Mouse (Mus musculus) megakaryocyte, embryonic 14.5 days (primary cell): ENCODE data around the gene Trub2. TPM values are rescaled to one million over a fixed set of nuclear protein-coding genes. Genes with fewer than 3 reads are reported as not detected.

Experiments
- H3K27me3 ChIP-seq: replicated peaks from 2 replicates; pipeline ENCODE3; 2012; ENCODE audit warnings: inconsistent platforms
- H3K36me3 ChIP-seq: replicated peaks from 2 replicates; pipeline ENCODE3; 2012; ENCODE audit warnings: low read length, inconsistent platforms, mixed read lengths
- H3K4me1 ChIP-seq: 2 replicates; pipeline ENCODE4 v1.6.1; 2012; ENCODE audit warnings: inconsistent platforms
- H3K4me3 ChIP-seq: replicated peaks from 2 replicates; pipeline ENCODE3; 2012; ENCODE audit warnings: moderate library complexity, mild to moderate bottlenecking, inconsistent platforms
- H3K9me3 ChIP-seq: 2 replicates; pipeline ENCODE4 v1.6.1; 2012; ENCODE audit warnings: inconsistent platforms
- FLI1 ChIP-seq: IDR thresholded peaks from 2 replicates; pipeline ENCODE4 v1.6.1; 2012; ENCODE audit warnings: low read length, inconsistent platforms, mixed read lengths
- GATA1 ChIP-seq: IDR thresholded peaks from 3 replicates; pipeline ENCODE4 v1.6.1; 2012; ENCODE audit warnings: mixed read lengths, low read length, inconsistent platforms, borderline replicate concordance
- polyA plus RNA-seq: library from polyadenylated mRNA; stranded (reverse); fragments of >175 nt; gene quantifications from 2 replicates; pipeline ENCODE4 v1.2.3, GENCODE M21; 2012; ENCODE audit warnings: low replicate concordance; ENCODE audit not compliant: insufficient read depth

Trub2 gene
- polyA plus RNA-seq: 3.2 TPM in 1 of 2 replicates, not detected in the other

- Histone ChIP-seq H3K9me3 (no peaks in the 10 kb centered on the region), H3K4me1 (peaks cover 34% of the 10 kb centered on the region), H3K27me3 (no peaks in the 10 kb centered on the region), H3K4me3 (peak within 1 kb of the TSS; percentile 93), H3K36me3 (peaks cover 65% of the 10 kb centered on the region)
- TF ChIP-seq GATA1 (no peak), FLI1 (no peak)
Observed at GRCm38 (mm10) chr2:29787937-29788681, at the start of gene Trub2. Gene Trub2 (minus strand): TSS chr2:29788502.

GRCm38 (mm10) chr2:29835391-29835899, 47.1 kb upstream of the Trub2 start:
- Histone ChIP-seq H3K36me3 (peaks cover 86% of the 10 kb centered on the region), H3K4me1 (peaks cover 77% of the 10 kb centered on the region), H3K27me3 (no peaks in the 10 kb centered on the region), H3K4me3 (no peak overlapping the region), H3K9me3 (no peaks in the 10 kb centered on the region)
- no peak for TF ChIP-seq FLI1
- TF ChIP-seq GATA1: no peak

GRCm38 (mm10) chr2:29833796-29834195, 45.5 kb upstream of the Trub2 start:
- Histone ChIP-seq H3K36me3 (peaks cover 81% of the 10 kb centered on the region), H3K27me3 (no peaks in the 10 kb centered on the region), H3K9me3 (no peaks in the 10 kb centered on the region), H3K4me3 (no peak overlapping the region), H3K4me1 (peaks cover 77% of the 10 kb centered on the region)
- no peak for TF ChIP-seq GATA1
- no peak for TF ChIP-seq FLI1

GRCm38 (mm10) chr2:29831106-29831505, 42.8 kb upstream of the Trub2 start:
- Histone ChIP-seq H3K36me3 (peaks cover 63% of the 10 kb centered on the region), H3K27me3 (no peaks in the 10 kb centered on the region), H3K4me1 (peaks cover 68% of the 10 kb centered on the region), H3K9me3 (no peaks in the 10 kb centered on the region), H3K4me3 (no peak overlapping the region)
- TF ChIP-seq FLI1 (no peak), GATA1 (no peak)

GRCm38 (mm10) chr2:29827709-29828024, 39.4 kb upstream of the Trub2 start:
- peak overlapping the region; percentile 94 for H3K4me3 ChIP-seq
- no peak for TF ChIP-seq GATA1
- no peak for TF ChIP-seq FLI1
- H3K4me1 ChIP-seq: peaks cover 58% of the 10 kb centered on the region
- no peaks in the 10 kb centered on the region for H3K27me3 ChIP-seq
- H3K36me3 ChIP-seq: peaks cover 30% of the 10 kb centered on the region
- no peaks in the 10 kb centered on the region for H3K9me3 ChIP-seq

- H3K27me3 ChIP-seq: no peaks in the 10 kb centered on the region
- H3K36me3 ChIP-seq: peaks cover 27% of the 10 kb centered on the region
- peaks cover 57% of the 10 kb centered on the region for H3K4me1 ChIP-seq
- no peaks in the 10 kb centered on the region for H3K9me3 ChIP-seq
- TF ChIP-seq FLI1 (peak; percentile 94), GATA1 (no peak)
- peak overlapping the region; percentile 94 for H3K4me3 ChIP-seq
Observed at GRCm38 (mm10) chr2:29826926-29827708, 38.8 kb upstream of the Trub2 start.

- Histone ChIP-seq H3K9me3 (no peaks in the 10 kb centered on the region), H3K27me3 (no peaks in the 10 kb centered on the region), H3K4me1 (peaks cover 56% of the 10 kb centered on the region), H3K36me3 (peaks cover 20% of the 10 kb centered on the region), H3K4me3 (peak overlapping the region; percentile 94)
- TF ChIP-seq FLI1 (no peak), GATA1 (no peak)
Observed at GRCm38 (mm10) chr2:29826318-29826925, 38.1 kb upstream of the Trub2 start.

- Histone ChIP-seq H3K4me3 (peak within 1 kb of the TSS; percentile 92), H3K36me3 (peaks cover 17% of the 10 kb centered on the region), H3K4me1 (peaks cover 63% of the 10 kb centered on the region), H3K9me3 (no peaks in the 10 kb centered on the region), H3K27me3 (peaks cover 3% of the 10 kb centered on the region)
- TF ChIP-seq FLI1 (no peak), GATA1 (no peak)
Observed at GRCm38 (mm10) chr2:29820025-29820817, 31.9 kb upstream of the Trub2 start, which contains the start of gene Urm1. Gene Urm1 (plus strand): TSS chr2:29820075.

- Histone ChIP-seq H3K27me3 (peaks cover 3% of the 10 kb centered on the region), H3K36me3 (peaks cover 25% of the 10 kb centered on the region), H3K4me1 (peaks cover 60% of the 10 kb centered on the region), H3K9me3 (no peaks in the 10 kb centered on the region), H3K4me3 (peak overlapping the region; percentile 72)
- TF ChIP-seq GATA1: no peak
- no peak for TF ChIP-seq FLI1
Observed at GRCm38 (mm10) chr2:29819363-29819762, 31.1 kb upstream of the Trub2 start.
